Mouse (Mus musculus): ENCODE data around the gene Thbs3. TPM values are rescaled to one million over a fixed set of nuclear protein-coding genes. Genes with fewer than 3 reads are reported as not detected.

The Thbs3 gene
- total and polyA plus RNA-seq, 3 experiments, result 0.49 to 3.4 (median 2.4) TPM

DNA sequence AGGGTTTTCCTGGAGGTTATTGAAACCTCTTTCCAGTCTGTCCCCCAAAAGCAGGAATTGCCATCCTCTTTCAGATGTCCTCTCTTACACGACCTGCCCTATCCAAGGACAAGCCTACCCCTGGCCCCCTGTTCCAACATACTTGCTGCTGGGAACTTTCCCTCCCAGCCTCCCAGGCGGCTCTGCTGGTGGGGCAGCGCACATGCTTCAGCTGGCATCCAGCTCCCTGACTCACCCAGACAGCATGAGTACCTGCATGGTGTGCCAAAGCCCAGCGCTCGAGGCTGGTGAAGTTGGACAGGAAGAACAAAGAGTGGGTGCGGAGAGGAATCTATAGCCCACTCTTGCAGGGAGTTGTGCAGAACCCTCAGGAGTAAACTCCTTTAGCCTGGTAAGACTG, 55.9 kb downstream of the Thbs3 start:
- Histone ChIP-seq H3K4me3 (ENCODE audit: low read depth, low read length) (no peak overlapping the region), H3K9me3 (replicated peaks) (no peaks in the 10 kb centered on the region), H3K36me3 (replicated peaks) (peaks cover 12% of the 10 kb centered on the region), H3K4me1 (ENCODE audit: insufficient read depth, low read depth, low read length) (peaks cover 6% of the 10 kb centered on the region), H3K27me3 (ENCODE audit: insufficient read depth, low read length) (peaks cover 27% of the 10 kb centered on the region)
- DNase-seq (ENCODE audit: low spot score) (no peak), ATAC-seq (ENCODE audit: extremely low read depth, insufficient number of reproducible peaks, low FRiP score, poor library complexity, severe bottlenecking) (no peak)
- no peak for TF ChIP-seq TAL1 (conservative IDR thresholded peaks at IDR 0.05; ENCODE audit: low read depth, low read length)
- no peak for TF ChIP-seq CTCF (IDR thresholded peaks at IDR 0.05; ENCODE audit: low read depth, low read length)
- no peak for TF ChIP-seq POLR2AphosphoS5 (IDR thresholded peaks at IDR 0.05; ENCODE audit: insufficient replicate concordance, low read depth, low read length)
- TF ChIP-seq GATA1 (IDR thresholded peaks at IDR 0.05; ENCODE audit: borderline replicate concordance, low read length), result no peak
- no peak for TF ChIP-seq GATA2 (IDR thresholded peaks at IDR 0.05; ENCODE audit: borderline replicate concordance, low read depth, low read length)

DNA sequence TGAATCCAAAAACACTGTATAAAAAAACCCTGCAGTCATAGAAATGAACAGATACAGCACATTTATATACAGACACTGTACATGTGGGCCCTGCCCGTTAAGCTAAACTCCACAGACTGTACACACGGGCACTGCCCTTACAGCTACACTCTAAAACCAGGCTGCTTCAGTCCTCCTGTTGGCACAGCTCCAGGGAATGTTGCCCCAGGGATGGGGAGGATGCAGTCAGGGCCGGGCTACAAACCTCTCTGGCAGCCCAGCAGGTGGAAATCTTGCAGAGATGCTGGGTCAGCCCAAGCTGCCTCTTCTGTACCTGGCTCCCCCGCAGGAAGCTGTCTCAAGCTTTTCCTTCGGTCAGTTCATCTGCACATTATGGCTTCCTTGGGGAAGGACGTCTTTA, 56.8 kb downstream of the Thbs3 start:
- DNase-seq (ENCODE audit: low spot score) (no peak), ATAC-seq (ENCODE audit: extremely low read depth, insufficient number of reproducible peaks, low FRiP score, poor library complexity, severe bottlenecking) (no peak)
- Histone ChIP-seq H3K4me3 (ENCODE audit: low read depth, low read length) (no peak overlapping the region), H3K4me1 (ENCODE audit: insufficient read depth, low read depth, low read length) (peaks cover 3% of the 10 kb centered on the region; the same call in 1 of the 2 replicates), H3K27me3 (ENCODE audit: insufficient read depth, low read length) (peaks cover 25% of the 10 kb centered on the region), H3K36me3 (replicated peaks) (peaks cover 12% of the 10 kb centered on the region), H3K9me3 (replicated peaks) (no peaks in the 10 kb centered on the region)
- no peak for TF ChIP-seq POLR2AphosphoS5 (IDR thresholded peaks at IDR 0.05; ENCODE audit: insufficient replicate concordance, low read depth, low read length)
- no peak for TF ChIP-seq GATA1 (IDR thresholded peaks at IDR 0.05; ENCODE audit: borderline replicate concordance, low read length)
- TF ChIP-seq CTCF (IDR thresholded peaks at IDR 0.05; ENCODE audit: low read depth, low read length), result no peak
- no peak for TF ChIP-seq TAL1 (conservative IDR thresholded peaks at IDR 0.05; ENCODE audit: low read depth, low read length)
- no peak for TF ChIP-seq GATA2 (IDR thresholded peaks at IDR 0.05; ENCODE audit: borderline replicate concordance, low read depth, low read length)

DNA sequence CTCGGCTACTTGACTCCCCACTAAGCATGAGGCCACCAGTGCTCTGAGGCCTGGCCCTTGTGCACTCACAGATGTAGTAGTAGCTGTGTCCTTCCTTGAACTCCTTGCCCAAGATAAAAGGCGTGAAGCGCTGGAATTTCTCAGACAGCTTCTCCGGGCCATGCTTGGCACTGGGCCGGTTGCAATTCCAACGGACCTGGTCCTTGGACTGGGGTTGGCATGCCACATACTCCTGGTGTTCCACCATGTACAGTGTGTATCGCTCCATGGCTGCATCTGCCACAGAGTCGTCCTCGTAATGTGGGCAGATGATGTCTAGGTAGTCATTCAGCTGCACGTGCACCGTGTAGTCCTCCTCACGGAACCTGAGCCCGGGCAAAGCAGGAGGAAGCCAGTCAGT, 61.1 kb downstream of the Thbs3 start:
- Histone ChIP-seq H3K27me3 (ENCODE audit: insufficient read depth, low read length) (peaks cover 58% of the 10 kb centered on the region), H3K36me3 (replicated peaks) (no peaks in the 10 kb centered on the region), H3K4me1 (ENCODE audit: insufficient read depth, low read depth, low read length) (peaks cover 3% of the 10 kb centered on the region; the same call in 1 of the 2 replicates), H3K4me3 (ENCODE audit: low read depth, low read length) (no peak overlapping the region), H3K9me3 (replicated peaks) (no peaks in the 10 kb centered on the region)
- DNase-seq (ENCODE audit: low spot score), result no peak
- no peak for TF ChIP-seq CTCF (IDR thresholded peaks at IDR 0.05; ENCODE audit: low read depth, low read length)
- no peak for TF ChIP-seq POLR2AphosphoS5 (IDR thresholded peaks at IDR 0.05; ENCODE audit: insufficient replicate concordance, low read depth, low read length)
- TF ChIP-seq GATA1 (IDR thresholded peaks at IDR 0.05; ENCODE audit: borderline replicate concordance, low read length), result no peak
- no peak for TF ChIP-seq GATA2 (IDR thresholded peaks at IDR 0.05; ENCODE audit: borderline replicate concordance, low read depth, low read length)
- no peak for TF ChIP-seq TAL1 (conservative IDR thresholded peaks at IDR 0.05; ENCODE audit: low read depth, low read length)
- no peak for ATAC-seq (ENCODE audit: extremely low read depth, insufficient number of reproducible peaks, low FRiP score, poor library complexity, severe bottlenecking)

Other genes with a start within 250 kb of the Thbs3 start
Only the 20 nearest of the 29 such genes appear.
- 13.5 and 13.6 TPM in 2 replicates for gene Rusc1, start 121.9 kb upstream of the Thbs3 start, total RNA-seq (2014; fragmentation: Nextera tagmentation)
- gene Rusc1, start 121.9 kb upstream of the Thbs3 start, total RNA-seq (2017), result 6.4 and 9.9 TPM in 2 replicates
- gene Rusc1, start 121.9 kb upstream of the Thbs3 start, polyA plus RNA-seq (2012), result 14.4 and 17.4 TPM in 2 replicates
- gene Gm43738, start 114.1 kb upstream of the Thbs3 start, total RNA-seq (2014; fragmentation: Nextera tagmentation), result not detected in 2 replicates
- not detected in 2 replicates for gene Gm43738, start 114.1 kb upstream of the Thbs3 start, total RNA-seq (2017)
- 1.6 and 4.3 TPM in 2 replicates for gene Gm43738, start 114.1 kb upstream of the Thbs3 start, polyA plus RNA-seq (2012)
- 59.4 and 73.1 TPM in 2 replicates for gene Fdps, start 113.2 kb upstream of the Thbs3 start, total RNA-seq (2014; fragmentation: Nextera tagmentation)
- 481 and 571 TPM in 2 replicates for gene Fdps, start 113.2 kb upstream of the Thbs3 start, total RNA-seq (2017)
- gene Fdps, start 113.2 kb upstream of the Thbs3 start, polyA plus RNA-seq (2012), result 11.2 and 22.5 TPM in 2 replicates
- gene Pklr, start 79.0 kb upstream of the Thbs3 start, total RNA-seq (2014; fragmentation: Nextera tagmentation), result 36.9 and 51.2 TPM in 2 replicates
- 22.9 and 31.8 TPM in 2 replicates for gene Pklr, start 79.0 kb upstream of the Thbs3 start, total RNA-seq (2017)
- 37.7 and 80.3 TPM in 2 replicates for gene Pklr, start 79.0 kb upstream of the Thbs3 start, polyA plus RNA-seq (2012)
- 0.53 TPM in 1 of 2 replicates, not detected in the other for gene Hcn3, start 55.0 kb upstream of the Thbs3 start, total RNA-seq (2014; fragmentation: Nextera tagmentation)
- gene Hcn3, start 55.0 kb upstream of the Thbs3 start, total RNA-seq (2017), result 0.27 and 0.41 TPM in 2 replicates
- gene Hcn3, start 55.0 kb upstream of the Thbs3 start, polyA plus RNA-seq (2012), result 0.85 and 1.0 TPM in 2 replicates
- gene Clk2, start 50.4 kb upstream of the Thbs3 start, total RNA-seq (2014; fragmentation: Nextera tagmentation), result 130 and 131 TPM in 2 replicates
- 78.9 and 80.9 TPM in 2 replicates for gene Clk2, start 50.4 kb upstream of the Thbs3 start, total RNA-seq (2017)
- 72.3 and 73.3 TPM in 2 replicates for gene Clk2, start 50.4 kb upstream of the Thbs3 start, polyA plus RNA-seq (2012)
- gene Scamp3, start 37.7 kb upstream of the Thbs3 start, total RNA-seq (2014; fragmentation: Nextera tagmentation), result 123 and 135 TPM in 2 replicates
- gene Scamp3, start 37.7 kb upstream of the Thbs3 start, total RNA-seq (2017), result 32.9 and 35.1 TPM in 2 replicates
- gene Scamp3, start 37.7 kb upstream of the Thbs3 start, polyA plus RNA-seq (2012), result 168 and 234 TPM in 2 replicates
- gene Fam189b, start 32.0 kb upstream of the Thbs3 start, total RNA-seq (2014; fragmentation: Nextera tagmentation), result 2.2 and 3.5 TPM in 2 replicates
- gene Fam189b, start 32.0 kb upstream of the Thbs3 start, total RNA-seq (2017), result 1.1 TPM in 2 replicates
- gene Fam189b, start 32.0 kb upstream of the Thbs3 start, polyA plus RNA-seq (2012), result 11.9 and 14.8 TPM in 2 replicates
- gene Gba, start 12.3 kb upstream of the Thbs3 start, total RNA-seq (2014; fragmentation: Nextera tagmentation), result 30.1 and 36.1 TPM in 2 replicates
- 69.6 and 72.4 TPM in 2 replicates for gene Gba, start 12.3 kb upstream of the Thbs3 start, total RNA-seq (2017)
- 3.0 and 6.0 TPM in 2 replicates for gene Gba, start 12.3 kb upstream of the Thbs3 start, polyA plus RNA-seq (2012)
- 42.6 and 54.5 TPM in 2 replicates for gene Mtx1, start 11.9 kb downstream of the Thbs3 start, total RNA-seq (2014; fragmentation: Nextera tagmentation)
- gene Mtx1, start 11.9 kb downstream of the Thbs3 start, total RNA-seq (2017), result 82.5 and 100 TPM in 2 replicates
- gene Mtx1, start 11.9 kb downstream of the Thbs3 start, polyA plus RNA-seq (2012), result 311 and 404 TPM in 2 replicates
- 0.34 TPM in 1 of 2 replicates, not detected in the other for gene Muc1, start 13.9 kb downstream of the Thbs3 start, total RNA-seq (2014; fragmentation: Nextera tagmentation)
- 0.06 and 0.16 TPM in 2 replicates for gene Muc1, start 13.9 kb downstream of the Thbs3 start, total RNA-seq (2017)
- not detected in 2 replicates for gene Muc1, start 13.9 kb downstream of the Thbs3 start, polyA plus RNA-seq (2012)
- gene Krtcap2, start 30.8 kb downstream of the Thbs3 start, total RNA-seq (2014; fragmentation: Nextera tagmentation), result 105 and 132 TPM in 2 replicates
- gene Krtcap2, start 30.8 kb downstream of the Thbs3 start, total RNA-seq (2017), result 86.4 and 106 TPM in 2 replicates
- gene Krtcap2, start 30.8 kb downstream of the Thbs3 start, polyA plus RNA-seq (2012), result 145 and 167 TPM in 2 replicates
- gene Trim46, start 31.1 kb downstream of the Thbs3 start, total RNA-seq (2014; fragmentation: Nextera tagmentation), result 1.8 and 10.1 TPM in 2 replicates
- 0.64 and 0.76 TPM in 2 replicates for gene Trim46, start 31.1 kb downstream of the Thbs3 start, total RNA-seq (2017)
- 2.7 and 2.8 TPM in 2 replicates for gene Trim46, start 31.1 kb downstream of the Thbs3 start, polyA plus RNA-seq (2012)
- gene Dpm3, start 44.2 kb downstream of the Thbs3 start, total RNA-seq (2014; fragmentation: Nextera tagmentation), result 13.2 and 13.5 TPM in 2 replicates
- gene Dpm3, start 44.2 kb downstream of the Thbs3 start, total RNA-seq (2017), result 47.7 and 54.5 TPM in 2 replicates
- 178 and 207 TPM in 2 replicates for gene Dpm3, start 44.2 kb downstream of the Thbs3 start, polyA plus RNA-seq (2012)
- not detected in 2 replicates for gene Slc50a1, start 55.4 kb downstream of the Thbs3 start, total RNA-seq (2014; fragmentation: Nextera tagmentation)
- 0.66 TPM in 1 of 2 replicates, not detected in the other for gene Slc50a1, start 55.4 kb downstream of the Thbs3 start, total RNA-seq (2017)
- not detected in 2 replicates for gene Slc50a1, start 55.4 kb downstream of the Thbs3 start, polyA plus RNA-seq (2012)
- not detected in 2 replicates for gene Efna1, start 66.0 kb downstream of the Thbs3 start, total RNA-seq (2014; fragmentation: Nextera tagmentation)
- 0.05 and 0.12 TPM in 2 replicates for gene Efna1, start 66.0 kb downstream of the Thbs3 start, total RNA-seq (2017)
- gene Efna1, start 66.0 kb downstream of the Thbs3 start, polyA plus RNA-seq (2012), result not detected in 2 replicates
- not detected in 2 replicates for gene Efna3, start 107.8 kb downstream of the Thbs3 start, total RNA-seq (2014; fragmentation: Nextera tagmentation)
- 0.06 TPM in 1 of 2 replicates, not detected in the other for gene Efna3, start 107.8 kb downstream of the Thbs3 start, total RNA-seq (2017)
- not detected in 2 replicates for gene Efna3, start 107.8 kb downstream of the Thbs3 start, polyA plus RNA-seq (2012)
- gene Efna4, start 122.8 kb downstream of the Thbs3 start, total RNA-seq (2014; fragmentation: Nextera tagmentation), result not detected in 2 replicates
- 0.12 TPM in 1 of 2 replicates, not detected in the other for gene Efna4, start 122.8 kb downstream of the Thbs3 start, total RNA-seq (2017)
- not detected in 2 replicates for gene Efna4, start 122.8 kb downstream of the Thbs3 start, polyA plus RNA-seq (2012)
- gene Adam15, start 134.8 kb downstream of the Thbs3 start, total RNA-seq (2014; fragmentation: Nextera tagmentation), result not detected in 2 replicates
- 0.17 and 1.4 TPM in 2 replicates for gene Adam15, start 134.8 kb downstream of the Thbs3 start, total RNA-seq (2017)
- gene Adam15, start 134.8 kb downstream of the Thbs3 start, polyA plus RNA-seq (2012), result 0.05 and 0.10 TPM in 2 replicates
- gene Dcst2, start 146.8 kb downstream of the Thbs3 start, total RNA-seq (2014; fragmentation: Nextera tagmentation), result not detected in 2 replicates
- not detected in 2 replicates for gene Dcst2, start 146.8 kb downstream of the Thbs3 start, total RNA-seq (2017)
- not detected in 2 replicates for gene Dcst2, start 146.8 kb downstream of the Thbs3 start, polyA plus RNA-seq (2012)